Mouse (Mus musculus) lung, adult 18-20 months (tissue): ENCODE results near the gene Zfp689.
A peak's percentile ranks its signal among the peaks of the same experiment; 100 is the strongest.

ENCODE experiments used
- DNase-seq, 2 experiments: peaks; one replicate each; pipeline ENCODE4 v3.0.0; 2022; ENCODE audit warnings: mixed read lengths in 2 of 2

The Zfp689 gene

DNA sequence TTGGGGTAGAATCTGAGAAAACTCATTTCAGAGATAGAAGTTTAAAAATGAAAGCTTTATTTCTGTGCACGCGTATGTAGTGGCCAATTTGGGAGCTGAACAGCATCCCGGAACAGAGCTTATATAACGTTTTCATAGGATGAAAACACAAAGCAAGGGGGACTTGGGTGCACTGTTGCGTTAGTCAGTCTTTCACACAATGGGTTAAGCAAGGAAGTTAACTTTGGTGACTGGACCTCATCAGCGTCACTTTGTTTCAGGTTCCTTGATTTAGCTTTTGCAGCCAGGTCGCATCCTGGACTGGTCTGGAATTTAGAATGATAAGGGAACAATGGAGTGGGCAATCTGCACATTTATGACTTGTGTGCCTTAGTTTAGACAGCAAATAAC, 55.0 kb downstream of the Zfp689 start:
- DNase-seq: no peak

DNA sequence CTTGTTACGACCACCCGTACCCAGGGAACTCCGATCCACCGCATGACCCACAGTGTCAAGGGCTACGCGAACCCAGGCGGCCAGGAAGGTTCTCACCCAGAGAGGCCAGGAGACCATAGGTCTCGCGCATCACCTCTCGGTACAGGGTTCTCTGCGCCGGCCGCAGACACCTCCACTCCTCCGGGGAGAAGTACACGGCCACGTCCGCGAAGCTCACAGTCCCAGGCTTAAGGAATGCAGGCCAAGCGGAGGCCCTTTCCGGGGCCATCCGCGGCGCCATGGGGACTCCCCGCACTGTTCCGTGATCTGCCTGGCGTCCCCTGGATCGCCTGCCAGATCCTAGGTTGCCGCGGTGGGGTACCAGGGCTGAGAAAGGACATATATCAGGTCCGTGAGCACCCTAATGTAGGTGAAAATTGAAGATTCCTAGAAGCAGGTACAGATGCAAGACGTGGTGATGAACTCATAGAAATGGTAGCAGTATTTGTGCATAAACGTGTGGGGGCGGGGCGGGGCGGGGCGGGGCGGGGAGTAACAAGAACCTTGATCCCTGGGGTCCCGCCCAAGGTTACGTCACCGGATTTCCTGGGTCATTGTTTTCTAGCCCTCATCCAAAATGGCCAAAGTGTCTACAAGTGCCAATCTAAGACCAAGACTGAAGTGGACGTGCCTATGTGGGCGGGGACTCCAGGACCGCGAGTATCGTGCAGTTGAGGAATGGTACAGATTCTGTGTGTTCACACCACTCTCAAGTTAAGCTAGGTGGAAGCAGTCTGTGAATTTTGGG, 55.6 kb downstream of the Zfp689 start, which contains the start of gene E430018J23Rik:
Gene E430018J23Rik (minus strand): TSS at position 473 of the 787 bp plus-strand sequence.
- DNase-seq: peak; percentile 98 to 99

DNA sequence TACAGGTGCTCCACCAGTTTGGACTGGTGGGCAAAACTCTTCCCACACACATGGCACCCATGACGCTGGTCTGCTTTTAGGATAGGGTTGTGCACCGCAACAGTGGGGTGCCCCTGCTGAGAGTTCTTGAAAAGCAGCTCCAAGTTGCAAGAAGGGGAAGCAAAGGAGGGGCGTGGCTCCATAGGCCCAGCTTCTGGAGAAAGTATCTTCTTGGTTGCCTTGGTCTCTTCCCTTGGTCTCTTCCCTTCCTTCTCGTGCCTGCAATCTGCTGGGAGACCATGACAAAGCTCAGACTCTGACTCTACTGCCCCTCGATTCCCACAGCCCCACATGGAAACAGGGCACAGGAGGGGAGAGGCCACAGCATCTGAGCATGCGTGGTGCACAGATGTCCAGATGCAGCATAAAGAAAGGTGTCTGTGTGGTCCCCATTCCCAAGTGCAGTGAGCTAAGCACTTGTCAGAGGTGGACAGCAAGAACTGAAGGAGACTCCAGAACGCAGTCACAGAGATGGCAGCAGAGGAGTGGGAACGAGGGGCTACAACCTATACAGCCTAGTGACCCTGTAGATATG, 56.6 kb downstream of the Zfp689 start:
- no peak for DNase-seq
